Mouse (Mus musculus) A20 (cell line): ENCODE measurements around the gene Ugt1a6a.

Source experiments
- DNase-seq: peaks from one replicate; pipeline ENCODE4 v3.0.0-alpha.2; 2011; ENCODE audit warnings: low read depth, low spot score

The Ugt1a6a gene

DNA sequence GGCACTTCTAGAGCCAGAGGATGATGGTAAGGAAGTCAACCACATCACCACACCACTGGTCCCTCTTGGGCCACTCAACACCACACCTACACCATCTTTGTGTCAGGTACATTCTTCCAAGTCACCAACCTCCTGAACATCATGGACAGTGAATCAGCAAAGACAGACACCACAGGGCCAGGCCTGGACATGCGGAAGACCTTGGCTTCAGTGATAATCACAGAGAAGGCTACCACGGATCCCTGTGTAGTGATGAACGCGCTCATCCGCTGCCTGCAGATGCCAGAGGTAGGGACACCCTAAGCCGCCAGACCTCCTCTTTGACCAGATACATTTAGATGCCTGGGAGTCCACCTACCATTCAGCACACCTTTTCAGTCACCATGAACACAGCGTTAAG, 93.5 kb downstream of the Ugt1a6a start:
- DNase-seq, result no peak

- DNase-seq, result no peak
These were observed 95.0 kb downstream of the Ugt1a6a start for GRCm38 (mm10) chr1:88229566-88229965.

DNA sequence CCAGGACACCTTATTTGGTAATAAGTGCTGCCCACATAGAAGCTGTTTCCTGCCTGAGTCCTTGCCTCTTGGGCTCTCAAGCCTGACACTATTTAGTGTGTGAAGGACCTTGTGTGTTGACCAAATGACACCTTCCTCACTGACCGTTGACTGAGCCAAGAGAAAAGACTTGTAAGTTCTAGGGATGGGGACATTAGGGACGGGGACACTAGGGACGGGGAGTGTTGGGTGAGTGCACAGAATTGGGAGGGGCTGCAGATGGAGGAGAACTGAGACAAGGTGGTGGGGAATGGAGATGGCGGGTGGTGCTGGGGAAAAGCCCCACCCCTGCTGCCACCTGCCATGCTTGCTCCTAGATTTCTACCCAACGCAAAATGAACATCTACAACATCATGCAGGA, 95.4 kb downstream of the Ugt1a6a start:
- DNase-seq, result no peak

- no peak for DNase-seq
These were observed 95.8 kb downstream of the Ugt1a6a start for GRCm38 (mm10) chr1:88230421-88230820.

DNA sequence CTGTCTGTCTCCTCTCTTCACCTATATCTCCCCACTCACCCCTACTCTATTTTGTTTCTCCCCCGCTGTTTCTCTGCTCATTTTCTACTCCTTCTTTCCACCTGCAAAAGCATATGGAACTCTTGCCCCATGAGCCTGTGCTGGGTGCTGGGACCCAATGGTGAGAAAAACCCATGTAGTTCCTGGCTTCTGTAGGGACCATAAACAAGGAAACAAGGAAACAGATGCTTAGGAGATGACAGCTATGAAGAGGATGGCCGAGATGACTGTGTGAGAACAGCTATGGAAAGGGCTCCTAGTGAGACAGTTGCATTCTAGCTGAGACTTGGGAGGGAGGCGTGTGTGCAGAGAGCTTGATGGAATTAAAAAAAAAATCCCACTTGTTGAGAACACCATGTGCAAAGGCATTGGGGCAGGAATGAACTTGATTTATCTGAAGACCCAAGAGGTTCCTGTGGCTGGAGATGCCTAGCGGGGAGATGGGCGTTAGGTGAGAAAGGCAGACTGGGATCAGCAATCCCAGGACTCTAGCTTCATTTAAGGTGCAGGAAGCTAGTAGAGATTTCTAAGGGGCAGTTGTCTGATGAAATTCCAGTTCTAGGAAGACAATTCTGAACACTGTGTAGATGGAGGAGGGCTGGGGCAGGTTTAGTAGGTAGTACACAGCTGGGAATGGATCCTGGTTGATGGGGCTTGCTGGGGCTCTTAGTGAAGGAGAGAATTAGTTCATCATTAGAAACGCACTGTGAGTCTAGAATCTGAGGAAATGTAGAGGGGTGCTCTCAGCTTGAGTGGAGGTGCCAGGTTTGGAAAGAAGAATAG, 96.6 kb downstream of the Ugt1a6a start:
- no peak for DNase-seq

GRCm38 (mm10) chr1:88231803-88232499, 97.3 kb downstream of the Ugt1a6a start:
- DNase-seq, result no peak

- DNase-seq, result no peak
These were observed 98.2 kb downstream of the Ugt1a6a start for GRCm38 (mm10) chr1:88232664-88233380.

- DNase-seq, result no peak
These were observed 99.0 kb downstream of the Ugt1a6a start for GRCm38 (mm10) chr1:88233421-88234247.

DNA sequence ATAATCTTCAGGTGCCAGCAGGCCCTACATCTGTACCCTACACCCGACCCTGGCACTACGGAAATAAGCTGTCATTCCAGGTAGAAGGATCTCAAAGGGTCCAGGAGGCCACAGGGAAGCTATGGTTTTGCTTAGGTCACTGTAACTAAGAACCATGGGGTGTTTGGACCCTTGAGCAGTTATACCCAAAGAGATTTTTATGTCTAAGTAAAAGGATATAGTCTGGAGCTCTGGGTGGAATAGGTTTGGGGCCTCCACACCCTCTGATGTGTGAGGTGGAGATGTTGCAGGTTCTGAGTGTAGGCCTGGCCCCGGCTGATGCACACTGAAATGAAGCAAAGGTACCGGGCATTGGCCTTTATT, 99.6 kb downstream of the Ugt1a6a start:
- DNase-seq, result no peak

GRCm38 (mm10) chr1:88234646-88235045, 100.0 kb downstream of the Ugt1a6a start:
- DNase-seq, result no peak

DNA sequence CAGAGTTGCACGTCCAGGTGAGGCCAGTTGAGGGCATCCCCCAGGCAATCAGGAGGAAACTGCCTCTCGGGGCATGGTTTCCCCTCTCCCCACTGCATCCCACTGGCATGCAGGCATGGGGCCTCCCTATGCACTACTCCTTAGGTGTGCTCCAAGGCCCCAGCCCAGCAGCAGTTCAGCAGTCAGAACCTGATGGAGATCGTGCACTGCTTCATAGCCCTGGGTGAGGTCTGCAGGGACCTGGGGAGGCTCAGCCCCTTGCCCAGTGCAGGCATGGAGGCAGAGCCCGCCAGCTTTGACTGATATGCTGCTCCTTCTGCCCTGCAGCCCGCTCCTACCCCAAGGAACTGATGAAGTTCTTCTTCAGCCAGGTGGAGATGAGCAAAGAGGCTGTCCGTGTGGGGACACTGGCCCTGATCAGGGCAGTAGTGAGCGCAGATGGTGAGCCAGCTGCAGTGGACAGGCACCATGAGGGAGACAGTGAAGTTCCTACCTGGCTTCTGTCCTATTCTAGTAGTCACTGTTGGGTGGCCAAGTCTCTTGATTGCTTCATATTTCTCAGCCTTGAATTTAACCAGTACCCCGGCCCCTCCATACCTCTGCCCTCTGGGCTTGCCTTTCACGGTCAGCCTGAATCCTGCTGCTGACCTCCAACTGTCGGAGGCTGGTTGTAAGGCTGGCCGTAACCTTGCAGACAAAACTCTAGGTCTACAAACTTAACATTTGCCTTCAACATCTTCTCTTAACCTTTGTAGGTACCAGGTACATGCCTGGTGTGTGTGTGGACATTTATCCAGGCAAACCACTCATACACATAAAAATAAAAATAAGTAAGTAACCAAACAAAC, 100.7 kb downstream of the Ugt1a6a start:
- no peak for DNase-seq

GRCm38 (mm10) chr1:88235894-88236415, 101.3 kb downstream of the Ugt1a6a start:
- DNase-seq, result no peak

DNA sequence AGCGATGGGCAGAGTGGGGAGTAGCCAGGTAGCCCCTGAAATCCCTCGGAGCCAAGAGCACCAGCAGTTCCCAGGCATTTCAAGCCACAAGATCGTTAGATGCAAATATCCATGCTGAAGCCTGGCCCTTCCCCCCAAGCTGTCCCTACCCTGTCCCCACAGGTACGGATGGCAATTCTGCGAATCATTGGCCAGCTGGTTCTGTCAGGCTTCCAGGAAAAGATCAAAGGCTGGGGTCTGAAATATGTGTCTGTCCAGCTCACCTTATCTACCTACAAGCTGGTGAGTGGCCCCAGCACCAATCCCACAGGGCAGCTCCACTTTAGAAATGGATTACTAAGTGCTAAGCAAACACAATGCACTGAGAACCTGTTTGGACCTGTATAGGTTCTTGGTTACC, 102.7 kb downstream of the Ugt1a6a start:
- no peak for DNase-seq

DNA sequence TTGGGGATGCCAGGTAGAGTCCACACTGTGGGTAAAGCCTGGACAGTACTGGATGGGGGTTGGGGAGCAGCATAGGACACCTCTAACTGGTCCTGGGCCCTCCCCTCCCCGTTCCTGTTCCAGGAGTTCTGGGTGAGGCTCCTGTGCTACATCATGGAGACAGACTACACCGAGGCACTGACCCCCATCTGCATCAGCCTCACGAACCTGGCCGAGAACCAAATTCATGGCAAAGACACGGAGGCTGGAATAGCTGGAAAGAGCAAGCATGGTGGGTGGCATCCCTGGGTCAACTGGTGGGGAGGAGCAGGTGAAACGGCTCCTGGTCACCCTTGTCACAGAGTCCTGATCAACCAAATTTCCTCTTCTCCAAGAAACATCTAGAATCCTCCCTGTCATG, 104.2 kb downstream of the Ugt1a6a start:
- DNase-seq, result no peak

DNA sequence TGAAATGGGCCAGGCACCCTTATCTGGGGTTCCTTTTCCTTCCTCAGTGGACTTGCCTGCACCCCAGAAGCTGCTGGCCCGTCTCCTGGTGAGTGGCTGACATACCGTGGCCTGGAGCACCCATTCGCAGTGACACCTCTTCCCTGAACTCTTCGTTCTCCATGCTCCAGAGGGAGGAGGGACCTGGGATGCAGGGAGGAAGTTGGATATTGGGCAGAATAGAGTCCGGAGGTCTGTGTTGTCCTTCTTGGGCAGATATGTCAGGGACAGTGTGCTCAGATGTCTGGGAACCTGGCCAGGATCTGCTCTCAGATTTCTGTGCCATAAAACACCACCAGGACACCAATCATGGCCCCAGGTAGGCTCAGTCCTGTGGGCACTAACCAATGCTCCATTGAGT, 105.5 kb downstream of the Ugt1a6a start:
- no peak for DNase-seq

- no peak for DNase-seq
These were observed 106.0 kb downstream of the Ugt1a6a start for GRCm38 (mm10) chr1:88240579-88240978.

DNA sequence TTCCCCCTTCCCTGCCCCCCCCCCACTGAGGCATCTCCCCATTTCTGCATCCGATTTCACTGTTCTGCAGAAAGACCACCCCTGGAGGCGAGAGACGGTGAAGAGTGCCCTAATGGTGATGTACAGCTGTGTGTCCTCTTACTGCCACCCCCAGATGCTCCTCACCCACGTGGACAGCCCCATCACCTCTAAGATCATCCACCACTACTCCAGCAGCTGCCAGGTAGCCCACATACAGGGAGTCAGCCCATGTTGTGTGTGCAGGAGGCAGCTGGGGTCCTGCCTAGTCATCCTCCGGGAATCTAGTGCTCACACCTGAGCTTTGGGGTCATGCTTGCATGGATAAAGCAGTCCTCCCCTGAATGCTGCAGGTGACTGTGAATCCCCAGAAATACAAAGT, 109.3 kb downstream of the Ugt1a6a start:
- DNase-seq, result no peak

GRCm38 (mm10) chr1:88245881-88246280, 111.3 kb downstream of the Ugt1a6a start:
- DNase-seq, result no peak

DNA sequence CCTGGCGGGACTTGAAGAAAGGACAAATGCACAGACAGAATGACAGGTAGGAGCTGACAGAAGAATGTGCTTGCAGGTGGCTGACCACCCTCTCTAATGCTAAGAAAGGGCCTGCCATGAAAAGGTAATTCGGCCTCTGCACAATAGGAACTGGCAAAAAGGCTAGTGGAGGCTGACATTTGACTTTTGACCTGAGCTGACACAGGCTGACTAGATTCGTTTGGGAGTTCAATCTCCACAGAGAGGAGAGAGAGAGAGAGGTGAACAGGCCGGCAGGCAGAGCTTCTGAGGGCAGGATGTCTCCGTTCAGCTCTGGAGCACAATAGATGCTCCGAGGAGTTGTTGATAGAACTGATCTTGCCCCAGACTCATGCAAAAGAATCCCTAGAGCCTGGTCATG, 111.8 kb downstream of the Ugt1a6a start:
- no peak for DNase-seq

GRCm38 (mm10) chr1:88247660-88248059, 113.1 kb downstream of the Ugt1a6a start:
- DNase-seq, result no peak

GRCm38 (mm10) chr1:88248658-88249057, 114.0 kb downstream of the Ugt1a6a start:
- no peak for DNase-seq
